Mouse (Mus musculus): Measurements from ENCODE around the gene Cct5.
"Not testable (repeated sequence)": the region's sequence is repeated elsewhere in the genome, so short reads cannot be mapped to it uniquely, and the experiment has no call there.

Cct5 gene

DNA sequence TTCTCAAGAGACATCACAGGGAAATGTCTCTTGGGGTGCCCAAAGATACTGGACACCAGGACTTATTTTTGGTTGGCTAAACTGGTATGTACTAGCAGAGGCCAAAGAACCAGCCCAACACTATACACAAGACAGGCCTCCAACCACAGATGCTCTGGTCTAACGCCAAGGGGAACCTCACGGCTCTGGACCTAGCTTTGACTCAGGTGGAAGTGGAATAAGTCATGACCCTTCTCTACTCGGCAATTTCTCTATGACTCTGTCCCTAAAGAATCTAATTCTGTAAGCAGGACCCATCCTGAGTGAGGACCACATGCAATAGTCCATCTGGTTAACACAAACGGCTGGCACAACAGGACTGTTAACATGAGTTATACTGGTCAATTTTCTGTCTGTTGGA lies 1.8 kb downstream of the Cct5 start:
- DNase-seq (ENCODE audit: low spot score), result no peak

GRCm38 (mm10) chr15:31595651-31596050 lies 6.0 kb downstream of the Cct5 start:
- DNase-seq (ENCODE audit: low spot score), result no peak

DNA sequence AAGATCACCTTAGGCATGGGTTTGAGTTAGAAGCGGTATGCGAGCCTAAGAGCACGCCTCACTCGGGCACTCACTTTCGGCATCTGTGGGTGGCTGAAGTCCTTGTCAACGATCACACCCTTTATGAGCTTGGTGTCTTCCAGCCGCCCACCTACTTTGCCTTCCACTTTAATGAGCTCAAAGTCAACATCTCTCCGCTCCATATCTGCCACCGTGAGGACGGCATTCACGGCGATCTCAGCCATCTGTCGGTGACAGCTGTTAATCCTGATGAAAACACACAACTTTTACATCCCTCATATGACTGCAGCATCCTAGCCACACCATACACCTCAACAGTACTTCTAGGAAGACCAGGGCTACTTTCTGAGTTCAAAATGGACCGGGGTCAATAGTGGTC lies 7.3 kb downstream of the Cct5 start:
- DNase-seq (ENCODE audit: low spot score), result no peak

GRCm38 (mm10) chr15:31592531-31592930 lies 9.1 kb downstream of the Cct5 start:
- DNase-seq (ENCODE audit: low spot score), result no peak

- DNase-seq (ENCODE audit: low spot score), result no peak
Measured at GRCm38 (mm10) chr15:31590176-31590575, 11.4 kb downstream of the Cct5 start.

GRCm38 (mm10) chr15:31588989-31589640 lies 12.5 kb downstream of the Cct5 start:
- no peak for DNase-seq (ENCODE audit: low spot score)

DNA sequence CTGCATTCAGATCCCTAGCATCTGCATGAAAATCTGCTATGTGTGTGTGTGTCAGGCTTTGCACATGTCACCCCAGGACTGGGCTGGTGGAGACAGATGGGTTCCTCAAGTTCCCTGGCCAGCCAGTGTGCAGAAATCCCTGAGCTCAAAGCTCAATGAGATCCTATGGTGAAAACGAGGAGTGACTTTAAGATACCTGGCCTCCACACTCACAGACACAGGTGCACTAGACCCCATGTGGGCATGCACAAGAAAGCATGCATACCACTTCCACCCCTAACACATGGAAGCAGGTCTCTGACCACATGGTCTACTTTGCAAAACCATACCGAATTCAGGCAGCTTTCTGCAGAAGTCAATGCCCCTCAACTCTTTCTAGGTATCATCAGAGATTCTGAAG lies 13.8 kb downstream of the Cct5 start:
- no peak for DNase-seq (ENCODE audit: low spot score)

GRCm38 (mm10) chr15:31586519-31586918 lies 15.1 kb downstream of the Cct5 start:
- peak; percentile 55 for DNase-seq (ENCODE audit: low spot score)

- DNase-seq (ENCODE audit: low spot score), result no peak
Measured at GRCm38 (mm10) chr15:31586088-31586487, 15.5 kb downstream of the Cct5 start.

- DNase-seq (ENCODE audit: low spot score), result no peak
Measured at GRCm38 (mm10) chr15:31585238-31585637, 16.4 kb downstream of the Cct5 start.

DNA sequence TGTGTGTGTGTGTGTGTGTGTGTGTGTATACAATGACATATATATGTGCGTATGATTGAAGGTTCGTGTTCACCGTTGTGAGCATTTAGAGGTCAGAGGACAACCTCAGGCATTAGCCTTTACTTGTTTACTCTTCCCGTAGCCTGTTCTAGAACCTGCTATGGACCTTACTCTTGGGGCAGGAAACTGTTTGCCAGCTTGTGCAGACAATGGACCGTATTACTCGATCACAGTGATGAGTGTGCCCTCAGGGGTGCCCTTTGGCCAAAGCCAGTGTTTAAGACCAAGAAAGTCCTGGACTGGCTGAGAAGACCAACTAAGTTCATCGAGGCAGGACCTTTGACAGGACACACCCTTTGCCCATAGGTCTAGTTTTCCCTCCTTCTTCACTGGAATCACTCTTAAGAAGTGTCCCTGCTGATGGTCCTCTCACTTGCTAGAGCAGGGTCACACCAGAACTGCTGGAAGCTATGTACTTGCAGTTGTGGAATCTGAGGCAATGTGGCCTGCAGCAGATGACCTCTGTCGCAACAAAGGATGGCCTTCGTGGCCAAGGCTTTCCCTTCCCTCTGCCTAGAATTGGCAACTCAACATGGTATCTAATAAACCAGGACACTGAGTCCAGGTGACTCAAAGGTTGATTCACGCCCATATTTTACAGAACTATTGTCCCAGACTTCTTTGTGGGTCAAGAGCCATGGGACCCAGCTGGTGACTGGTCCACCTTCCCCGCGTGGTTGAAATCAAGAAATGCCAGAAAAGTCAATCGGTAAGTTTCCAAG lies 18.1 kb downstream of the Cct5 start:
- no peak for DNase-seq (ENCODE audit: low spot score)

DNA sequence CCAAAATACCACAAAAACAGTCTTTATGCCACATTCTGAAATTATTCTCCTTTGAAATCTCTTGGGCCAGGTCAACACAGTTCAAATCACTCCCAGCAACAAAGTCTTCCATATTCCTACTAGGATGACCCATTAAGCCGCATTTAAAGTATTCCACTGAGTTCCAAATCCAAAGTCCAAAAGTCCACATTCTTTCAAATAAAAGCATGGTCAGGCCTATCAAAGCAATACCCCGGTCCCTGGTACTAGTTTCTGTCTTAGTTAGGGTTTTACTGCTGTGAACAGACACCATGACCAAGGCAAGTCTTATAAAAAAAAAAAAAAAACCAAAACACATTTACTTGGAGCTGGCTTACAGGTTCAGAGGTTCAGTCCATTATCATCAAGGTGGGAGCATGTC lies 20.5 kb downstream of the Cct5 start:
- DNase-seq (ENCODE audit: low spot score), result not testable (repeated sequence)

- DNase-seq (ENCODE audit: low spot score), result no peak
Measured at GRCm38 (mm10) chr15:31576076-31576475, 25.5 kb downstream of the Cct5 start.

- no peak for DNase-seq (ENCODE audit: low spot score)
Measured at GRCm38 (mm10) chr15:31573692-31574091, 27.9 kb downstream of the Cct5 start.

GRCm38 (mm10) chr15:31573287-31573686 lies 28.3 kb downstream of the Cct5 start:
- DNase-seq (ENCODE audit: low spot score), result no peak

DNA sequence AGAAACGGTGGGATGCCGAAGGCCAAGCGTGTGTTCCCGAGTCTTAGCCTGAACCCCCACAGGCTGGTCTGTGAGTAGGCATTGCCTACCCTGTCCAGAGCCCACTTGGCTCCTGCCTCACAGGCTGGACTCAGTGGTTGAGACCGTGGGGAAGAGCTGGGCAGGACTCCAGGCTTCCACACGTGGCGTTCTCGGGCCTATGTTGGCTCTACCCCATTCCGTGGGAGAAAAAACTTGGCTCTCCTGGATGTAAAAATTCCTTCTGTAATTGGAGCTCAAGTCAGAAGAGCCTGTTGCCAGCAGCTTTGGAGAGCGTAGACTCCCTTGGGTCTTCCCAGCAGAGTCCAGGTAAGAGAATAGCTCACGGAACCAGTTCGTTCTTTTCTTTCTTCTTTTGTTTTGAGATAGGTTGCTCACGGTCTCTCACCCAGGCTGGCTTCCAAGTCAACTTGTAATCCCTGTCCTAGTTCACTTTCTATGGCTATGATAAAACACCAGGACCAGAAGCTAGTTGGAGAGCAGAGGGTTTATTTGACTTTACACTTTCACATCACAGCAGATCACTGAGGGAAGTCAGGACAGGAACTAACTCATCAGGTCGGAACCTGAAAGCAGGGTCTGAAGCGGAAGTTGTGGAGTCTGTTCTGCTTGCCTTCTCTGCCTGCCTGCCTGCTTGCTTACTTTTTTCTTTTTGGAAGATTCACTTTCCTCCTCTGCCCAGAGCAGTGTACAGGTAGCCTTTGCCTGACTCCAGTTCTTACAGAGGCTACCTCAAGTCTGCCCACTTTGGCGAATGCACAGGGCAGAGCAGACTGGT lies 29.5 kb downstream of the Cct5 start:
- no peak for DNase-seq (ENCODE audit: low spot score)

GRCm38 (mm10) chr15:31570959-31571358 lies 30.6 kb downstream of the Cct5 start:
- DNase-seq (ENCODE audit: low spot score), result no peak

DNA sequence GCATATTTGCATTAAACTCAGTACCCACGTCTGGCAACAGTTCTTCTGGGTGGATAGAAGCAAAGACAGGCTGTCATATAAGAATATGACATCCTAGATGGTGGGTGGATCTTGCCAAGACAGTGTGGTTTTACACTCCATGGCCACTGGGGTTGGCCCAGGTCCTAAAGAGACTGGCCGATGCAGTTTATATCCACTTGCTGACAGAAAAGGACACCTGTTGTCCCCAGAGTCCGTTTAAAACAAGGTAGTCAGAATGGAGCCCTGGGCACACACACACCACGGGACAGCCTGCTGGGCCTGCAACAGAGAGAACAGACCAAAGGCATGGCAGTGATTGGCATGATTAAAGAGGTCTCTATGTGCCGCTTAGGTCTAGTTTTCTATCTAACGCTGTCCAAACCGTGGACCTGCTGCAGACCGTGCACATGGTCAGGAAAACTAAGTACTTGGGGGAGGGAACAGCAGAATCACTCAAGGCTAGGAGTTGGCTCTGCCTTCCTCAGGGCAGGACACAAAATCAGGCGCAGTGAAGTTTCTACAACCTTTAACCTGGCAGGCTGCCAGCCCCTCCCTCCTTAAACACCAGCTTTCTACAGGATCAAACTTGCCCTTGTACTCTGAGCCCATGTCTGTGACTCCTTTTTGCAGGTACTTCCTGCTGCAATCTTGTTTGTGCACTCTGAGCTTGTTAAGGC lies 32.1 kb downstream of the Cct5 start:
- peak; percentile 50 for DNase-seq (ENCODE audit: low spot score)

DNA sequence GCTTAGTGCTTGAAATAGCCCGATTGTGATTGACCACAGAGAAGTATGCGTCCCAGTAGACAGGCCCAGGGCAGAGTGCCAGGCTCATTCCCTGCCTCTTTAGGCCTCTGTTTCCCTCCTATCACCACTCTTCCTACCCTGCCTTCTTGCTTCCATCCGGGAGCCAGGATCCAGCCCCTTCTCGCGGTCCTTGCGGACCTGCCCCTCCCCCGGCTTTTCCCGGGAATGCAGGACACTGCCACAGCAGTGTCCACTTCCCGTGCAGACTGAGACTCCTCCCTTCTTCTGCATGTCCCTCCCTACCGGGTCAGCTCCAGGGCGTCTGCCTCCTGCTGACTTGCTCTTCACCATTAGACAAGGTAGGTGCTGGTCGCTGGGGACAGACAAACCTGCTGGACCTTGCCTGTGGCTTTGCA lies 33.0 kb downstream of the Cct5 start:
- peak; percentile 41 for DNase-seq (ENCODE audit: low spot score)

GRCm38 (mm10) chr15:31567431-31567830 lies 34.2 kb downstream of the Cct5 start:
- no peak for DNase-seq (ENCODE audit: low spot score)

DNA sequence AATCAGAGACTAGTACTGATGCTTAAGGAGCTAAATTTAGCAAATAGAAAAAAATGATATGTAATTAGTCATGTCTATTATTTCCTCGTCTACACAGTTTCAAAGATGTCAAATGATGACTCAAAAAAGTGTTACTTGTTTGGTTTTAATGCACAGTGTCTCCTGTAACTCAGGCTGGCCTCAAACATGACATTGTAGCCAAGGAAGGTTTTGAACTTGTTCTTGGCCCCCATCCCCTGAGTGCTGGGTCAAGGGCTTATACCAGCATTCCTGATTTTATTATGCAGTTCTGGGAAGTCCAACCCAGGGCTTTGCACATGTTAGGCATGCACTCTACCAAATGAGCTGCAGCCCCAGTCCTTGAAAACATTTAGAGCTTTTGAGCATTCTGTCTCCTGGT lies 35.8 kb downstream of the Cct5 start:
- no peak for DNase-seq (ENCODE audit: low spot score)

DNA sequence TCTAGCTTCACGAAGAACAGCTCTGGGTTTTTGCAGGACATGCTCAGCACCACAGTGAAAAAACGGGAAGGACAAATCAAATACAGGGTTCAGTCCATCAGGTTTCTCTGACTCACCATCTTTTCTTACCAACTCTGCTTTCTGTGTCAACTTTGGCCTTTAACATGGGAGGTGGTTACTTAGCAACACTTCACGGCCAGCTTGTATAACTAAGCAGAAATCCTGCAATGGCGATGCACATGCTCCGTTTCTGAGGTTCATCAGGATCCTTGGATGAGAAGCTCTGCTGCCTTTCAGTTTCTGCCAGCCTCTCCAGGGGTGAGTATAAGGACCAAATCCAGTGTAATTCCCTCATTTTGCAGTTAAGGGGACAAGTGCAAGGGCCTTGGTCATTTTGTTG lies 36.4 kb downstream of the Cct5 start, which contains the start of gene Cmbl:
Gene Cmbl (plus strand): TSS at position 206 of the 400 bp plus-strand sequence.
- DNase-seq (ENCODE audit: low spot score), result no peak

Measured in ovary, adult 18-20 months (tissue).